Mouse (Mus musculus) Muller cell, postnatal 12 days (primary cell): ENCODE measurements around the gene Zbtb11.

Experiments
- DNase-seq: peaks from one replicate; pipeline ENCODE4 v3.0.0-alpha.2; 2015; ENCODE audit errors: inconsistent ontology term

Gene Zbtb11

DNA sequence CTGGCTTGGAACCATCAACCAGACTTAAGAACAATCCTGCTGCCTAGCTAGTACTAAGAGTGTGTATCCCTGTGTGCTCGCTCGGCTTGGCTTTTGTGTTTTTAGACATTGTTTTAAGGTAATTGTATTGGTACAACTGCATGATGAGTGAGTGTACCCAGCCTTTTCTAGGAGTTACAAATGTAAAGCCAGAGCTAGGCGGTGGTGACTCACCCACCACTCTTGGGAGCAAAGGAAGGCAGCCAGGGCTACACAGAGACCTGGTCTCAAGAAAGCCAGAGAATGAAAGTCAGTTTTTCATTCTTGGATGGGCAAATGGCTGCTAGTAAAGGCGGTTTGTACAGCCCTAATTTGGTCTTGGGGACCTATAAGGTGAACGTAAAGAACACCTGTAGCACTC, 3.3 kb upstream of the Zbtb11 start:
- no peak for DNase-seq

- no peak for DNase-seq
These were observed 1.7 kb upstream of the Zbtb11 start for GRCm38 (mm10) chr16:55971735-55972615.

DNA sequence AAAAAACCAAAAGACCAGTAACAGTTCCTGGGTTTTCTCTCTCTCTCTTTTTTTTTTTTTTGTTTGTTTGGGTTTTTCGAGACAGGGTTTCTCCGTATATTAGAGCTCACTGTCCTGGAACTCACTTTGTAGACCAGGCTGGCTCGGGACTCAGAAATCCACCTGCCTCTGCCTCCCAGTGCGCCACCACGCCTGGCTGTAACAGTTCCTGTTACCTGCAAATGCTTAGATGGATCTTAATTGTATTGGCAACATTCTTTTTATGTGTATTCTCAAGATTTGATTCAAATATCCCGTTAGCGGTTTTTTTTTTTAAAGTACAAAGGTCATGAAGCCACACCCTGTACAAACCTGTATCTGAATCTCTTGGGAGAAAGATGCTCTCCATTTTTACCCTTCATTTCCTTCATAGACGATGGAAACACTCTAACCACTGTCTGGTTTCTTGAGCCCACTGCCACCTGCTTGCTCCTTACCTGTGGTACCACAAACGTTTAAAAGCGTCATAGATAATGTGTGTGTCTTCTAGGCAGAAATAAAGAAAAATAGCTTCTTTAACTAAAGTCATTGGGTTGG, 969 bp upstream of the Zbtb11 start:
- no peak for DNase-seq

DNA sequence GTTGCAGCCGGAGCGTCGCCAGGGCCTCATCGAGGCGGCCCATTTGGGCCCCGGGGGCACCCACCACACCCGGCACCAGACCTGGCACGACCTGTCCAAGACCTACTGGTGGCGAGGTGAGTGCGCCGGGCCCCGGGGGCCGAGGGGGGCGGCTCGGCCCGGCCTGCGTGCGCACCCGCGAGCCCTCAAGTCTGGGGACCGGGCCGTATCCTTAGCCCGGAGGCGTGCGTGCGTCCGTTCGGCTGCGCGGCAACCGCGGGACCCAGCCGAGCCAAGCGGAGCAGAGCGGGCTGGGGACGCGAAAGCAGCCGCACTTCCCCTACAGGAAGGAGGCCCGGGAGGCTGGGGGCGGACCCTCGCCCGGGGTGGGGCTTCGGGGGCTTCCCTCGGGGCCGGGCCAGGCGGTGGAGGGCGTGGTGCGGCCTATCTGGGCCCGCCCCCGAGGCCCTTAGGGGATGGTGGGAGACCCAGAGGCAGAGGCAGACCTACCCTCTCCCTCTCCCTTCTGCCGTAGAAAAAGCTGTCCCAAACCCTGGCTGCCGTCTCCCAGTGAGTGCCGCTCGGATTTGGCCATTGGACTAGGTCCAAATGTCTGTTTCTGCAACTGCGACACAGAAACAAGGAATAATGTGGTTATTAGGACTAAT, 696 bp downstream of the Zbtb11 start:
- peak; percentile 96 for DNase-seq

DNA sequence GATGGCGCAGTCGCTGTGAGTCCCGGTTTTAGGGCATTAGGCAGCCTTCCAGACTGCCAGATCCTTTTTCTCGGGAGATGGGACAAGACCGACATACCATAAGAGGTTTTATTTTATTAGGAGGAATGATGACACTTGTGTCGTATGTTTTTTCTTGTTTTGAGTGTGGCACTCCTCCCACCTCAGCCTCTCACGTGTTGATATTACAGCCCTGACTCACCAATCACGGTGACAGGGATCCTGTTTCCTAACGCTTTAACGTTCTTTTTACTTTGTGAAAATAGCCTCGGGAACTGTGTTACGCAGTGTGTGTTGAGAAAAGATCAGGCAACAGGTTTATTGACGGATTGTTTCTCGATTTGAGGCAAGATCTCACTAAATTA, 1.2 kb downstream of the Zbtb11 start:
- DNase-seq: peak; percentile 75

DNA sequence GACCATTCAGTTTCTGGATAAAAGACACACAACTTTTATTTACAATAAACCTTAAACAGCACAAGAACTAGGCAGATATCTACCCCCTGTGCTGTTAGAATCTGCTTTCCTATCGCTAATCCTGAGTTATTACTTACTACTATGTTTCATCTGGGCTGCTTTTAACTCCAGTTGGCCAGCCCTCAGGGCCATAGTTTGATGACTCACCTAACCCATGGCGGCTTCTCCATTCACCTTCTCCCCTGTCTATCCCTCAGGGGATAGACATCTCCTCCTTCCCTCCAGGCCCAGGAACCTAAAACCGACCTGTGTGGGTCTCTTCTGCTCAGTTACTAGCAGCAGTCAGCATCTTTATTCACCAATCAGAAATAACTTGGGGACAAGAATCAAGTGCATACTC, 12.3 kb downstream of the Zbtb11 start:
- DNase-seq: no peak

- no peak for DNase-seq
These were observed 16.6 kb downstream of the Zbtb11 start for GRCm38 (mm10) chr16:55990311-55990710.

DNA sequence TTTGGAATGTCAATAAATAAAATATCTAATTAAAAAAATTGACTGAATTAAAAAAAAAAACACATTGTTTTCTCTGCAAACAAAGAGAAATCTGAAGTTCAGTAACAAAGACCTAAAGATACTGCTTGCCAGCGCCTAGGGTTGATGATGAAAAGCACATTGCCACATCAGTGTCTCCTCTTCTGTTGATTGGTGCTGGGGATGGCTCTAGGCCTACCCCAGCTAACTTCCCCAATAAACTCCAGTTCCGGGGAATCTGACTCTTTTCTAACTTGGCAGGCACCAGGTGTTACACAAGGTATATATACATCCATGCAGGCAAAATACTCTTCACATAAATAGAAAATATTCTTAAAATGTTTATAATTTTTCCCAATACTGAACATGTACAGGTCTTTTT, 20.6 kb downstream of the Zbtb11 start:
- DNase-seq: no peak

DNA sequence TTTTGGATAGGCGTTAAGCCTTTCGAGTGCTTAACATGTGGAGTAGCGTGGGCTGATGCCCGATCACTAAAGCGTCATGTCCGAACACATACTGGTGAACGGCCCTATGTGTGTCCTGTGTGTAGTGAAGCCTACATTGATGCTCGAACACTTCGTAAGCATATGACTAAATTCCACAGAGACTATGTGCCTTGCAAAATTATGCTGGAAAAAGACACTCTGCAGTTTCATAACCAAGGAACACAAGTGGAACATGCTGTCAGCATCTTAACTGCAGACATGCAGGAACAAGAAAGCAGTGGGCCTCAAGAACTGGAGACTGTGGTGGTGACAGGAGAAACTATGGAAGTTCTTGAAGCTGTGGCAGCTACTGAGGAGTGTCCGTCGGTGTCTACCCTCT, 33.1 kb downstream of the Zbtb11 start:
- DNase-seq: no peak

GRCm38 (mm10) chr16:56008862-56009261, 35.2 kb downstream of the Zbtb11 start:
- no peak for DNase-seq

DNA sequence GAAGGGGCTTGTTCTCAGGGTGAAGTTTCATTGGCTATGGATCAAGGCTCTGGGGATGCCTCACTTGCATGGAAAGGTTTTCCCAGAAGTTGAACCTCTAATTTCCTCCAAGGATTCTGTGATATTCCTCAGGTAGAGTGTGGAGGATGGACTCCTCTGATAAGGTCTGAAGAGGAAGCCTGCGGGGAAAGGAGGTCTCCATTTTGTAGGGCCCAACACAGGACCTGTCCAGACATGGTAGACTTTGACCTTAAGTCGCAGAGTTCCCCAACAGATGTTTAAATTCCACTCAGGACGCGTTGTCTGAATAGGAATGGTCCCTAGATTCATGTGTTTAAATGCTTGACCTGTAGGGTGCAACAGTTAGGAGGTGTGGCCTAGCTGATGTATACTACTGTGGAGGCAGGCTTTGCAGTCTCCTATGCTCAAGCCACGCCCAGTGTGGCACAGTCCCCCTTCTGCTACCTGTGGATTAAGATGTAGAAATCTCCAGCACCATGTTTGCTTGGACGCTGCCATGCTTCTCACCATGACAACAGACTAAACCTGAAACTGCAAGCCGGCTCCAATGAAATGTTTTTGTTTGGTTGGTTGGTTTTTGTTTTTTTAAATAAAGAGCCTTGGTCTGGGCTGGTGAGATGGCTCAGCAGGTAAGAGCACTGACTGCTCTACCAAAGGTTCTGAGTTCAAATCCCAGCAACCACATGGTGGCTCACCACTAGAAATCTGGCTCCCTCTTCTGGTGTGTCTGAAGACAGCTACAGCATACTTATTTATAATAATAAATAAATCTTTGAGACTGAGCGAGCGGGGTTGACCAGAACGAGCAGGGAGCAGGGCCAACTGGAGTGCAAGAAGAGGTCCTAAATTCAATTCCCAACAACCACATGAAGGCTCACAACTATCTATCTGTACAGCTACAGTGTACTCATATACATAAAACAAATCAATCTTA, 39.4 kb downstream of the Zbtb11 start:
- no peak for DNase-seq

DNA sequence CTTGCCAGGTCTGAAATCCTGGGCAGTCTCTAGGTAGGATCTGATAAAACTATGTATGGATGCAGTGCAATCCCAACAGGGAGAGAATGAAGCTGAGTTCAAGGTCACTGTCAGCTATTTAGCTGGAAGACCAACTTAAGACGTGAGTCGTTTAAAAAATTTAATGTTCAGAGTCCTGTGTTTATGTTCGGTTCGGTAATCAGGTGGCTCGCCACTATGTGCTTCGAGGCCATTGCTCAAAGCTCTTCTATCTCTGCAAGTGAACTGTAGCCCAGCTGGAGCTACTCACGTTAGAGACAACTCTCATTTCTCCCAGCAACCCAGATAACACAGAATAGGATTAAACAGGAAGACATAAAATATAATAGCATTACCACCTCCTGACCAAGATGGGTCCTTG, 40.4 kb downstream of the Zbtb11 start:
- DNase-seq: no peak

DNA sequence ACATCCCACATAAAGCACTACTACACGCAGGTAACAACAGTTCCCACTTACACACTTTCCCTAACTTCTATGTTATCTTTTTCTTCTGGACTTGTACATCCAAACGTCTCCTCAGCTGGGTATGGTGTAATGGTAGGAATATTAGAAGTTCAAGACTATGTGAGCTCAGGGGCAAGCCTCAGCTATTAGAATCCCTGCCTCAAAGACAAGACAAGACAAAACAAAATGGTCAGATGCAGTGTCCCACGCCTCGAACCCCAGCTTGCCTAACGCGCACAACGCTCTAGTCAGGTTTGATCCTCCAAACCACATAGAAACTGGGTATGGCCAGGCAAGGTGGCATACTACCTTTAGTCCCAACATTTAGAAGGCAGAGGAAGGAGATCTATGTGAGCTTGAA, 46.0 kb downstream of the Zbtb11 start:
- no peak for DNase-seq

GRCm38 (mm10) chr16:56027854-56028629, 54.4 kb downstream of the Zbtb11 start:
- DNase-seq: no peak

DNA sequence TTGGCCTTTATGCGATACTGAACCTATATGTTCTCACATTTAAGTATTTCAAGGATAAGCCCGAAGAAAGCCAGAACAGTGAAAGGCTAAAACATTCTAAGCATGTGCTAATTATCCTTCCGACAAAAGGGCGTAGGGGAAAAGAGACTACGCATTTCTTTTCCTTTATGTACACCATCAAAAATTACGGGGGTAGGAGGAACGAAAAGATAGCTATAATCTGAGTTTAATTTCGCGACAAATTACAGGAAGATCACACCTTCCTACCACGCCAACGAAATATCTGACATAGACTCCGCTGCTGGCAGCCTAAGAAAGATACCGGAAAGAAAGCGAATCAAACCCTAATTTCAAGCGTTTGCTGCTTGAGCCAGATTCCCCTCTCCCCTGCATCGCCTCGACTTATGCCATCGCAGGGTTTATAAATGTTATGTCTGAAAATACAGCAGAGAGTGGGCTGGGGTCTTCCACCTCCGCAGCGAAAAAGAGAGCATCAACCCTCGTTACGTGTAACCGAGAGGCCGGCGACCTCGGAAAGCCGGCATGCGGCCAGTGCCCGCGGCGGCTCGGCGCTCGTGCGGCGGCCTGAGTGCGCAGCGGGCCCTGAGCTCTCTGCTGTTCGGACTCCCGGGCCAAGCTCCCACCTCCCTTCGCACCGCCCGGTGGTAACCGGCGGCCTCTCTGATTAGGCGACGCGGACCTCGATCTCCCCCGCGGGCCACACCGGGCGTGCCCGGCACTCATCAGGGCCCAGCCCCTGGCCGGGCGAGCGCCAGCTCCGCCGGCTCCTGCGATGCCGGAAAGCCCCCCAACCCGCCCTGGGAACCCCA, 55.3 kb downstream of the Zbtb11 start:
- peak; percentile 88 for DNase-seq

DNA sequence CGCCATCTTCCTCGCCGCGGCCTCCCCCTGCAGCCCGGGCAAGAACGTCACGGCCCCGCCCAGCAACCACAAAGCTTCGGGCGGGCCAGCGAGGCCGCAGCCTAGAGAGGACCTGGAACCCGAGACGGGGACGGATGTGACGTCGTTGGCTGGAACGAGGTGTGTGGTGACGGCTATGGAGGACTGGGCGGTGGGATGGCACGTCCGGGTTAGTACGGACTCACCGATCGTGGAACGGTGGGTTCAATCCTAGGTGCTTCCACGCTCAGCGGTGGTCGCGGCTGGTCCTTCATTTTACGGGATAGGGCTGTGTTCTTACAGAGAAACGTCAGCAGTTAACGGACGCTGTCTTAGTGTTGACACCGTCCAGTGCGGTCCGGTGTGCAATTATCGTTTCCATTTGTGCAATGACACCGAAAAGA, 56.0 kb downstream of the Zbtb11 start, which contains the start of gene Pcnp:
Gene Pcnp, minus strand, starts transcription at position 79 of the 422 bp plus-strand sequence.
- DNase-seq: peak; percentile 98

DNA sequence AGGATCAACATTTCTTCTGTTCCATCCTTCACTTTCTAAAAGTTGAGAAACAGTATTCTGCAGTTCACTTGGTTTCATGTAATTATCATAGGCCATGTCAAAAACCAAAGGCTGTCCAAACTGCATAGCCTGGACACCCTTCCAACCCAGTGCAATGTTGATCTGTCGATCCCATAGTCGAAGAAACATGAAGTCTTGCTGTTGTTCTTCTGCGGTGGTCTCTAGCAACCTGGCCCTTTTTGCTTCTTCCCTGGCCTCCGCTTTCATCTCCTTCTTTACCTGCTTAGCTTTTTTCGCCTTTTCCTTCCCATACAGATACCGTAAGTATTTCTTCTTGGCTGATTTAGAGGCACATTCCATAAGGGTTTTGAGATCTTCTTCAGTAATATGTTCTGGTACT, 60.9 kb downstream of the Zbtb11 start:
- DNase-seq: no peak

DNA sequence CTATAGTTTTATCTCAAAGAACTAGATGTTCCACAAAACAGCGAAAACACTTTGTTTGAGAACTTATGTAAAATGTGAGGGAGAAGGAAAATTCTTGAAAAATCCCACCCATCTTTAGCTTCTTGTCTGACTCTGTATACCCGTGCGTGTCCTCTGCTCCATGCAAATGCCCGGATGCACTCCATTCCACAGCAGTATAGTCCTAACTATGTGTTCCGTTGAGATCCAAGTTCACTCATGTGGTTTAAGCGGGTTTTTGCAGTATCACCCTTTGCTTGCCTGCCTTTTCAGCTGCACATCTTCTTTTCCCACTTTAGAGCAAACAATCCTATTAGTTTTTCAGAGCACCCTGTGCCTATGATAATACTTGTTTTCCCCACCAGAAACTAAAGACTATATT, 62.8 kb downstream of the Zbtb11 start:
- no peak for DNase-seq

DNA sequence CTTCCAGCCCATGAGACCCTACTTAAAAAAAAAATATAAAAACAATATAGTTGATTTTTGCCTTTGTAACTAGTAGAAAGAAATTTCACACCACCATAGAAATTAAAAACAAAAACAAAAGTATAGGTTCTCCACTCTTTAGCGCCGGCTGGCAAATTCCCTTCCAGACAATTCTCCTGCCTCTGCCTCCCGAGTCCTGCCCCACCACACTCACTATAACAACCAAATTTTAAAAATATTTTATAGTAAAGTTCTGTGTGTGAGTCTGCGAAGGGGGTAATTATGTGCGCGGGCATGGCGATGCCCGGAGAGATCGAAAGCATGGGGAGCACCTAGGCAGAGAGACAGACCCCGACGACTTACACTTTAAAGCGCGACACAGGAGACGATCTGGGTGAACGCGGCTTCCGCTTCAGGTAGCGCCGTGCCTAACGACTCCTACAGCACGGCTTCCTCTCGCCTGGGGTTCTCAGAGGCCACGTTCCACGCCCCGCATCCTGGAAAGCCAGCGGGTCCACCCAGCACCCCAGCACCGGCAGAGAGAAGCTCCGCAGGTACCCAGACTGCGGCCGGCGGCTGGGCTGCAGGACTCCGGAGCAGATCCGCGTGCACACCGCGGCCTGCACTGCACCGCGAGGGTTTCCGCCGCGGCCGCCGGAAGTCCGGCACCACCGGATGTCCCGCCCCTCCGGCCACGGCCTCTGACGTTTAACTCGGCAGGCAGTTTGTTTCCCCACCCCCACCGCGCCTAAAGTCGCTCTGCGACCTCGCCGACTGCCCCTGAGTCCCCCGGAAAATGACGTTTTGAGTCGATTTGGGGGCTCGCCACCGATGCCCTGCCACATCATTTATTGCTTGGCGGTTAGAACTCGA, 63.7 kb downstream of the Zbtb11 start, which contains the start of gene Trmt10c:
Gene Trmt10c, minus strand, starts transcription at position 682 of the 873 bp plus-strand sequence.
- DNase-seq: peak; percentile 95
